Mouse (Mus musculus): ENCODE measurements around the gene Gm7030. TPM values are rescaled to one million over a fixed set of nuclear protein-coding genes. Genes with fewer than 3 reads are reported as not detected.
"Not testable (repeated sequence)": the region's sequence is repeated elsewhere in the genome, so short reads cannot be mapped to it uniquely, and the experiment has no call there.

The Gm7030 gene
- polyA plus RNA-seq (2015; fragmentation: Nextera tagmentation; extraction: Ambion mirVana), result not detected in 2 replicates

DNA sequence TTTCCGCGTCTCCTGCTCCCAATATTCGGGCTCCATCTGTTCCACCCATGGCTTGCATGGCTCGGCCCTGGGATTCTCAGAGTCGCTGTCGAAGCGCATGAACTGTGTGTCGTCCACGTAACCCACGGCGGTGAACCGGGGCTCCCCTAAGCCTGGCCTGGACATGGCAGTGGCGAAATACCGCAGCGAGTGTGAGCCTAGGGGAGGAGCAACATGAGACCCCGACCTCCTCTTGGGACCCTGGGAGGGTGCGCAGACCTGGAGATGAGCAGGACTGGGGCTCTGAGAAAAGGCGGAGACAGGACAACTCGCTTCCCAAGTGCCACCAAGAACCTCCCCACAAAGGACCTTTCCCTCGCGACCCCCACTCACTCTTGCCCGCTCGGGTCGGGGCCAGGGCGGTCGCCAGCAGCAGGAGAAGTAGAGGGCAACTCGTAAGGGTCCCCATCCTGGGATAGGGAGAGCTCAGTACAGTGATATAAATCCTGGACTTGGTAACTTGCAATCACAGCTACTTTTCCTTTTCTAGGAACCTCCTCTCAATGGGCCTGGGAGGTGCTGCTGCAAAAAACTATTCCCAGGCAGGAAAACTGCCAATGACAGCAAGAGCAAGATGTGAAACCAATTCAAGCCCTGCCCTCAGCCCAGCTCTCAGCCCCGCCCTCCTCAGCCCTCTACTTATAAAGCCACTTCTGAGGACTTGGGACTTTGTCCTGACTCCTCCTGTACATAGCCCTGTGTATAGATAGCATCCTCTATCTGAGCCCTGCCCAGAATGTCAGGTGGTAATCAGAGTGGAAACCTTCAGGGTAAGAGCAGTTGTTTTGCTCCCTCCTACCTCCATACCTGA lies at the start of gene Gm7030:
Gene Gm7030, minus strand, starts transcription at position 458 of the 850 bp plus-strand sequence.
- not testable (repeated sequence) for ATAC-seq (replicated peaks); H3K9ac ChIP-seq; H3K36me3 ChIP-seq (replicated peaks); H3K27me3 ChIP-seq (replicated peaks); H3K27ac ChIP-seq; H3K4me1 ChIP-seq; H3K4me3 ChIP-seq; H3K9me3 ChIP-seq; H3K4me2 ChIP-seq
- 31% methylated on average over 28 of the region's 28 CpGs for WGBS

GRCm38 (mm10) chr17:36178938-36179337 lies 49.7 kb upstream of the Gm7030 start:
- 0% methylated on average over 40 of the region's 40 CpGs for WGBS
- H3K27me3 ChIP-seq (replicated peaks), result peaks cover 14% of the 10 kb centered on the region
- not testable (repeated sequence) for H3K27ac ChIP-seq; H3K4me1 ChIP-seq; H3K36me3 ChIP-seq (replicated peaks); H3K9me3 ChIP-seq; ATAC-seq (replicated peaks)
- H3K4me3 ChIP-seq, result peak overlapping the region; percentile 34
- peak overlapping the region; percentile 62 for H3K4me2 ChIP-seq
- H3K9ac ChIP-seq, result 0 out of 2 replicates have a peak overlapping the region, but pooled peaks have one; percentile 20

GRCm38 (mm10) chr17:36176132-36176531 lies 46.9 kb upstream of the Gm7030 start:
- not testable (repeated sequence) for H3K27me3 ChIP-seq (replicated peaks); ATAC-seq (replicated peaks); H3K27ac ChIP-seq; H3K9ac ChIP-seq; H3K4me3 ChIP-seq; H3K36me3 ChIP-seq (replicated peaks); H3K4me1 ChIP-seq; H3K9me3 ChIP-seq; H3K4me2 ChIP-seq
- no CpG with 5 or more reads among the region's 2 CpGs for WGBS

DNA sequence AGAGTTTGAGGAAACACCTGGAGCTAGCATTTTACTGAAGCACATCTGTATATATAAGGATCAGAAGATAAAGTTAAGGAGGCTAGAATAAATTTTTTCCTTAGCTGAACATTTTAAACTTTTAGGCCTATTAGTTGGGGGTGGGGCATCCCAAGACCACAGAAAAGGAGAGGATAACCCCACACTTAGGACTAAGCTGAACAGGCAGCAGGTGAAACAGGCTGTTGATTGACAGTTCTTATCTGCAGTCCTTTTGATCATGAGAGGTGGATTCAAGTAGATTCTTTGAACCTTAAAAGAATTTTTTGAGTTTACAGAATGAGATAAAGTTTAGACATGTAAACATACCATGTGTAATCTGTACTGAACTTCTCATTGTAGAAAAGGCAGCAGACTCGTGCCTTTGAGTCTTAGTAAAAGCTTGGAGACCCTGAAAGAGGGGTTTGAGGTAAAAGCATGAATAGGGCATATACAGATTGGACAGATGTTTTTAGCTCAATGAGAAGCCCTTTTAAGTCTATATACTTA lies 41.1 kb upstream of the Gm7030 start:
- peaks cover 46% of the 10 kb centered on the region for H3K27me3 ChIP-seq (replicated peaks)
- H3K27ac ChIP-seq, result no peak overlapping the region
- no peak overlapping the region for H3K4me3 ChIP-seq
- H3K9me3 ChIP-seq, result no peaks in the 10 kb centered on the region
- 0 out of 2 replicates have a peak, but pooled peaks cover 5% of the 10 kb centered on the region for H3K4me1 ChIP-seq
- H3K9ac ChIP-seq, result no peak overlapping the region
- H3K4me2 ChIP-seq, result no peak overlapping the region
- no peak for ATAC-seq (replicated peaks)
- 33% methylated on average over 1 of the region's 1 CpGs for WGBS
- H3K36me3 ChIP-seq (replicated peaks), result no peaks in the 10 kb centered on the region

DNA sequence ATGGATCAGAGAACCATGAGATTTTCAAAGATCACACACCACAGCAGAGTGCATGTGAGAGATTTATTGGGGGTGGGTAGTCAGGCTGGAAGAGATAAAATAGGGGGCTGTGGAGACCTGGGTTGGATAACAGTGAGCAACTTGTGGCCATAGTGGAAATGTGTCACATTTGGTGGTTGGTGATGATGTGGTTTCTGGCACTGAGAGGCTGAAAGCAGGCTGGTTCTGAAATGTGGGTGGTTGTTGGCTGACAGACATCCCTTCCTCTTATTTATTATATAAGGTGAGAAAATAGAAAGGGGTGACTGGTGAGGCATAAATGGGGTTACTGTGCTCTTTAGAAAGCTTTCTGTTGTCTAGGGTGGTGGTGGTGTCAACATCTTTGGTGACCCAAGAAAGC lies 40.5 kb upstream of the Gm7030 start:
- H3K27me3 ChIP-seq (replicated peaks), result peaks cover 52% of the 10 kb centered on the region
- no peak overlapping the region for H3K27ac ChIP-seq

DNA sequence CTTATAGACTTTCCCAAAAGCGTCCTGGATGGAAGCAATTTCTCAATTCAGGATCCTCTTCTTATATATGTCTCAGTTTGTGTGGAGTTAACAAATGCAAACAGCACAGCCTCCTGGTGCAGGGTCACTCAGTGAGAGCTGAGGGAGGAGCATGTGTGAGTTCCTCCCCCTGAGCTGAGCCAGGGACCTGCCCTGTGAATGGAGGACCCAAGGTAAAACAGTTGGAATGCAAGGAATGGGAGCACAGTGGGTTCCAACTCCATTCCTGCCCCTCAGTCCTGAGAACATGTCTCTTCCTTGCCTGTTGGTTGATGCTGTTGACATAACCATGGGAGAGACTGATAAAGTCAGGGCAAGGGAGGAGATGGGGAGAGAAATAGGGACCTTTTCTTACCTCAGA lies 39.9 kb upstream of the Gm7030 start:
- peaks cover 58% of the 10 kb centered on the region for H3K27me3 ChIP-seq (replicated peaks)
- not testable (repeated sequence) for H3K9ac ChIP-seq; ATAC-seq (replicated peaks); H3K9me3 ChIP-seq; H3K27ac ChIP-seq; H3K36me3 ChIP-seq (replicated peaks); H3K4me1 ChIP-seq; H3K4me2 ChIP-seq; H3K4me3 ChIP-seq
- WGBS, result 39% methylated on average over 1 of the region's 1 CpGs

More for the DNA sequence above, 40.5 kb upstream of the Gm7030 start:
- Histone ChIP-seq H3K9ac (no peak overlapping the region), H3K4me1 (0 out of 2 replicates have a peak, but pooled peaks cover 5% of the 10 kb centered on the region), H3K4me2 (no peak overlapping the region), H3K9me3 (no peaks in the 10 kb centered on the region), H3K36me3 (replicated peaks) (no peaks in the 10 kb centered on the region), H3K4me3 (no peak overlapping the region)
- no peak for ATAC-seq (replicated peaks)

DNA sequence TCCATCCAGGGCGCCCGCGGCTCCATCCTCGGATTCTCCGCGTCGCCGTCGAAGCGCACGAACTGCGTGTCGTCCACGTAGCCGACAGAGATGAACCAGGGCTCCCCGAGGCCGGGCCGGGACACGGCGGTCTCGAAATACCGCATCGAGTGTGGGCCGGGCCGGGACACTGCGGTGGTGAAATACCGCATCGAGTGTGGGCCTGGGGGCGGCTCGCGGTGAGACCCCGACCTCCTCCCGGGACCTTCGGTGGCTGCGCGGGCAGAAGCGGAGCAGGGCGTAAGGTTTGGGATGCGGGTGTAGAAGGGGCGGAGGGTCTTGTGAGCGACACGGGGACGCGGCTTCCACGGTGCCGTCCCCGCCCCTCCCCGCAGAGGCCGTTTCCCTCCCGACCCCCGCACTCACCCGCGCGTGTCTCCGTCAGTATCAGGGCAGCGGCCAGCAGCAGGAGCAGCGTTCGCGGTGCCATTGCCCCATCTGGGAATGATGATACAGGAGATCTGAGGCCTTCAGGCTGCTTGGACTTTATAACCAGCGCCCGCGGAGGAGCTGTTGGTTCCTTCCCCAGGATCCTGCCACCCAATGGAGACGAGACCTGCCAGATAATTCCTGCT lies 38.9 kb upstream of the Gm7030 start, which contains the start of gene Gm8909:
Gene Gm8909, minus strand, starts transcription at position 499 of the 614 bp plus-strand sequence.
- 2% methylated on average over 63 of the region's 63 CpGs for WGBS
- H3K36me3 ChIP-seq (replicated peaks), result no peaks in the 10 kb centered on the region
- peaks cover 68% of the 10 kb centered on the region for H3K27me3 ChIP-seq (replicated peaks)
- H3K4me3 ChIP-seq, result peak within 1 kb of the TSS; percentile 15
- H3K4me1 ChIP-seq, result 0 out of 2 replicates have a peak, but pooled peaks cover 5% of the 10 kb centered on the region
- H3K4me2 ChIP-seq, result peak within 1 kb of the TSS; percentile 26
- no peak for ATAC-seq (replicated peaks)
- H3K9me3 ChIP-seq, result no peaks in the 10 kb centered on the region
- no peak within 1 kb of the TSS for H3K27ac ChIP-seq
- H3K9ac ChIP-seq, result no peak within 1 kb of the TSS

GRCm38 (mm10) chr17:36167306-36168038 lies 38.2 kb upstream of the Gm7030 start:
- Histone ChIP-seq H3K27ac (no peak overlapping the region), H3K4me1 (0 out of 2 replicates have a peak, but pooled peaks cover 5% of the 10 kb centered on the region), H3K9me3 (no peaks in the 10 kb centered on the region), H3K36me3 (replicated peaks) (no peaks in the 10 kb centered on the region), H3K27me3 (replicated peaks) (peaks cover 72% of the 10 kb centered on the region), H3K9ac (no peak overlapping the region), H3K4me2 (peak overlapping the region; percentile 26), H3K4me3 (peak overlapping the region; percentile 15)
- WGBS, result 1% methylated on average over 50 of the region's 51 CpGs
- no peak for ATAC-seq (replicated peaks)

DNA sequence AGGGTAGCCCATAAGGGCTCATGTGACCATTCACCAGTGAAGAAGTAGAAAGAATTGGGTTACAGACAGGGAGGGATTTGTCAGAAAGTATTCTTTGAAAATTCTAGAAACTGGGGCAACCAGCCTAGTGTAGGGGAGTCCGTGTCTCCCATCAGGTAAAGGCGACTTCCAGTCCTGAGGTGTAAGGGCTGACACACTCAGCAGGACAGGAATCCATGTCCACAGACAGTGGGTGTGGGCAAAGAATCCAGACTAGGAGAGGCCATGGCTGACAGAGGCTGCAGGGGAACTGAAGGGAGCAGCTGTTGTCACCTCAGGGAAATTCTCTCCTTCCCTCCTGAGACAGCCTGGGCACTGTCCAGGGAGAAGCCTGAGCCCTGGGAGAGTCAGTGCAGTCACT lies 37.7 kb upstream of the Gm7030 start:
- not testable (repeated sequence) for H3K4me1 ChIP-seq; H3K9me3 ChIP-seq; H3K4me2 ChIP-seq; ATAC-seq (replicated peaks); H3K27ac ChIP-seq; H3K36me3 ChIP-seq (replicated peaks); H3K9ac ChIP-seq; H3K4me3 ChIP-seq
- 24% methylated on average over 2 of the region's 2 CpGs for WGBS
- H3K27me3 ChIP-seq (replicated peaks), result peaks cover 78% of the 10 kb centered on the region

DNA sequence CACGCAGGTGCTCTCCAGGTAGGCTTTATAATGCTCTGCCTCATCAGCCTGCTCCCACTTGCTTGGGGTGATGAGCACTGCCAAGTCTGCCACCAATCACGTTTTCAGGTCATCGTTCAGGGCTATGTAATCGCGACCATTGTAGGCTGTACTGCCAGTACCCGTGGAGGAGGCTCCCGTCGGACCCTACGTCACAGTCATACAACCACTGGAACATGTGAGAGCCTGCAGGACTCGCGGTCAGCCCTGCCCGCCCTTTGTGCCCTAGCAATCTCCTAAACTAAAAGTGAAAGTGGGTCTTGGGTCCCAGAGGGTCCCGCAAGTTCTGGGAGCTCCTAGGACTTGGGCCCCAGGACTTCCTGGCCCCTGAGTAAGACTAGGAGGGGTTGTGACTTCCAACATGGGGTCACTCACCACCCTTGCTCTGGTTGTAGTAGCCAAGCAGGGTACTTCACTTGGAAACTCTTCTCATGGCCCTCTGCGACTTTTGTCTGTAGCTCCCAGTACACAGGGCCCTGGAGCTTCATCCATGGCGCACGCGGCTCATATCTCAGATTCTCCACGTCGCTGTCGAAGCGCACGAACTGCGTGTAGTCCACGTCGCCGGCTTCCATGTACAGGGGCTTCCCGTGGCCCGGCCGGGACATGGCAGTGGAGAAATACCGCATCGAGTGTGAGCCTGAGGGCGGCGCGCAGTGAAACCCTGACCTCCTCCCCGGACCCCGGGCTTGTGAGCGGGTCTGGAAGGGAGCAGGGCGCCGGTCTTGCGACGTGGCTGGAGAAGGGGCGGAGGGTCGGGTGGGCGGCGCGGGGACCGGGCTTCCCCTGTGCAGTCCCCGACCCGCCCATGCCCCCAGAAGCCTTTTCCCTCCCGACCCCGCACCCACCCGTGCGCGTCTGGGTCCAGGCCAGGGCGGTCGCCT lies 32.2 kb upstream of the Gm7030 start:
- H3K27me3 ChIP-seq (replicated peaks), result peaks cover 73% of the 10 kb centered on the region

GRCm38 (mm10) chr17:36158264-36158663 lies 29.0 kb upstream of the Gm7030 start:
- not testable (repeated sequence) for H3K9ac ChIP-seq; H3K9me3 ChIP-seq; H3K36me3 ChIP-seq (replicated peaks); H3K4me1 ChIP-seq; H3K27ac ChIP-seq; ATAC-seq (replicated peaks)
- WGBS, result 11% methylated on average over 11 of the region's 11 CpGs
- Histone ChIP-seq H3K4me2 (peak overlapping the region; percentile 51), H3K27me3 (replicated peaks) (peaks cover 56% of the 10 kb centered on the region), H3K4me3 (peak overlapping the region; percentile 27)

More for the DNA sequence above, 32.2 kb upstream of the Gm7030 start:
- Histone ChIP-seq H3K36me3 (replicated peaks) (no peaks in the 10 kb centered on the region), H3K9me3 (no peaks in the 10 kb centered on the region), H3K9ac (no peak overlapping the region), H3K4me3 (peak overlapping the region; percentile 10; the same call in 1 of the 2 replicates), H3K4me2 (peak overlapping the region; percentile 28), H3K4me1 (peaks cover 8% of the 10 kb centered on the region; the same call in 1 of the 2 replicates), H3K27ac (no peak overlapping the region)
- WGBS, result 2% methylated on average over 51 of the region's 56 CpGs
- ATAC-seq (replicated peaks), result no peak

Data from midbrain, embryonic 15.5 days (tissue).